Mouse (Mus musculus): Measurements from ENCODE around the gene Plcz1.

Plcz1 gene

GRCm38 (mm10) chr6:140041357-140041756 lies at the start of gene Plcz1:
Plcz1 (minus strand) TSS chr6:140041457.
- no peak for DNase-seq (ENCODE audit: low read depth, low spot score)

GRCm38 (mm10) chr6:140089855-140090254 lies 48.6 kb upstream of the Plcz1 start:
- DNase-seq (ENCODE audit: low read depth, low spot score): no peak

- DNase-seq (ENCODE audit: low read depth, low spot score): no peak
These were observed 40.5 kb upstream of the Plcz1 start for GRCm38 (mm10) chr6:140081739-140082138.

- no peak for DNase-seq (ENCODE audit: low read depth, low spot score)
These were observed 39.7 kb upstream of the Plcz1 start for GRCm38 (mm10) chr6:140080933-140081332.

GRCm38 (mm10) chr6:140069177-140069576 lies 27.9 kb upstream of the Plcz1 start:
- peak; percentile 50 for DNase-seq (ENCODE audit: low read depth, low spot score)

- DNase-seq (ENCODE audit: low read depth, low spot score): peak; percentile 79
These were observed 13.1 kb upstream of the Plcz1 start for GRCm38 (mm10) chr6:140054271-140054928.

GRCm38 (mm10) chr6:140051476-140051875 lies 10.2 kb upstream of the Plcz1 start:
- peak; percentile 8 for DNase-seq (ENCODE audit: low read depth, low spot score)

DNA sequence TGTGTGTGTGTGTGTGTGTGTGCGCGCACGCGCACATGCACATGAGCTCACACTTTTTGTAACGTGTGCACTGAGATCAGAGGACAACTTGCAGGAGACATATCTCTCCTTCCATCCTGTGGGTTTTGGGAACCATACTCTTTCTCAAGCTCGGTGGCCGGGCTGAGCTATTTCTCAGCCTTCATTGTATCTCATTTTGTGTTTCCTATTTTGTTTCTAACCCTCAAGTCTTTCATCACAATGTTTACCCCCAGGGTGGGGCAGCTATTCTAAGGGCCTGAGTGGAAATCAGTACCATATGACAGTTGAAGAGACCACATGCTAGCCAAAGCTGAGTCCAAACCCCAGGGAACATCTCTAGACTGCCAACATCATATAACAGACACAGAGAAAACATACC lies 305 bp downstream of the Plcz1 start, which contains the start of gene Capza3:
Gene Capza3 (plus strand): TSS at position 301 of the 400 bp plus-strand sequence.
- no peak for DNase-seq (ENCODE audit: low read depth, low spot score)

- DNase-seq (ENCODE audit: low read depth, low spot score): no peak
These were observed 16.9 kb downstream of the Plcz1 start for GRCm38 (mm10) chr6:140024404-140024803.

DNA sequence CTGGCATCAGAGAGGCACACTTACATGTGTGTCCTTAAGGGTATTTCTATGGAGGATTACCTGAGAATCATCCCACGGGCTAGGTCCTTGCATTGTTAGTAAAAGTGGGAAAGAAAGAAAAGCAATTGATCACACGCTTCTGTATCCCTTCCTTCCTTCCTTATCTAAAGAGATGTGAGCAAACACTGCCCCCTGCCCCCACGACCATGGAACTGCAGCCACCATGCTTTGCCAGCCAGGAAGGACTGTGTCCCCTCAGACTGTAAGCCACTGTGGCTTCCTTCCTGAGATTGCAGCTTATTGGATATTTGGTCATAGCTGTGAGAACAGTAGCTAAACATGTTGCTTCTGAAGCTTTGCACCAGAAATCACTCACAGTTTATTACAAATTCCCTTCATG lies 36.1 kb downstream of the Plcz1 start:
- no peak for DNase-seq (ENCODE audit: low read depth, low spot score)

DNA sequence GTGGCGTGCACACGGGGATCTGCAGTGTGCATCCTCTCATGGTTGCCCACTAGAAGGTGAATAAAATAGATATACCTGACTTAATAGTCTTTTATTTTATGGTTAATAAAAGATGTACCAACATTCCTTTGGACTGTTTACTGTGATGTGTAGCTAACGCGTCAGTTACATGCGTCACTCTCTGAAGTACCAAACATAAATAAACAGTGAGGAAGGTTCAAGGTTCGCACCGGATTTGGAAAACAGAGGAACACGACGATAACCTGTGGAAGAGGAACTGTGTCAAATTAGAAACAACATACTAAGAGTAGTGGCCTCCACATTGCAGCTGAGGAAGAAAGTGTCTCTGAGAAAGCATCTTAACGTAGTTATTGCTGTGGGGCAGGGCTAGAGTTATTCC lies 51.7 kb downstream of the Plcz1 start:
- no peak for DNase-seq (ENCODE audit: low read depth, low spot score)

GRCm38 (mm10) chr6:139989075-139989474 lies 52.2 kb downstream of the Plcz1 start:
- no peak for DNase-seq (ENCODE audit: low read depth, low spot score)

- DNase-seq (ENCODE audit: low read depth, low spot score): no peak
These were observed 54.7 kb downstream of the Plcz1 start for GRCm38 (mm10) chr6:139986564-139986963.

DNA sequence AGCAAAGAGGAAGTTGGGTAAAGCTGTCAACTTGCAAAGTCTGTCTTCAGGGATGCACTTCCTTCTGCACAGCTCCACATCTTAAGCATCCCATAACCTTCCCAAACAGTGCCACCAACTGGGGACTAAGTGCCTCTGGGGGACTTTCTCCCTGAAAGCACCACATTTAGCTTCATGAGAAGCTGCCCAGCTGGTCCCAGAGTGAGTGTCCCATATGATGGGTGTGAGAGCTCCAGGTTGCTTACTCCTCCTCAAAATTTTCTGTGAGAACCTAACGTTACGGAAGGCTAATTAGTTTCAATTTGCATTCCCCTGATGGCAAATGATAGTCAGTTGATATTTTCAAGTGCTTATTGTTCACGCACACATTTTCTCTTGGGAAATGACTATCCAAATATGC lies 57.2 kb downstream of the Plcz1 start:
- DNase-seq (ENCODE audit: low read depth, low spot score): no peak

DNA sequence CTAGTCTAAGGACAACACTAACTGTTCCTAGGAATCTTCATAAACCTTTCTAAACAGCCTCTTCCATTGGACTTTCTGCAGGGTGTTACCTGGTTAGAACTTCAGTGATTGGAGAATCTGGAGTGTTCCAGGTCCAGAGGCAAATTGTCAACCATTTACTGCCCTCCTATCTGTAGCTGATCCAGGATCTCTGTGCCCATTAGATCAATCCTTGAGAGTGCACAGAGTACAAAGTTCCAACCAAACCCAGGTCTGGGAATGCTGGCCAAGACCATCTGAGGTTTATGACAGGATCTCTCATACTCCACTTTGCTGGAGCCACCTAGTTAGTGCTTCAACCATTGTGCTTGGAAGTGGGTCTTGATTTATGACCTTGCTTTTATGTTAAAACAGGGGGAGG lies 60.2 kb downstream of the Plcz1 start:
- no peak for DNase-seq (ENCODE audit: low read depth, low spot score)

DNA sequence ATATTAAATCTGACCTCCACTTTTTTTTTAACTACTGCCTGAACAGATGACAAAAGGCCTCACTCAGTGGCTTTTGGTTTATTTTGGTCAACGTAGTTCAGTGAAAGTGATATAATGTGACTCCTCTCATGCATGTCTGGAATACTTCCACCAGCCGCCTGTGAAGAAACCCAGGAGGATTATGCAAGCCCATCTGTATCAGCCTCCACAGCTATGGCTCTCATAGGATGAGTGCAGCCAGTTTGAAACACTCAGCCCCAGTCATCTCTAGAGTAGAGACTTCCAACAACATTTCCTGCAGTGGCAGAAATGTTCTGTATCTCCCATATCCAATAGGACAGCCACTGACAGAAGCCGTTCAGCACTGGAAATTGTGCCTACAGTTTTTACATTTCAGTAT lies 63.1 kb downstream of the Plcz1 start:
- peak; percentile 40 for DNase-seq (ENCODE audit: low read depth, low spot score)

- DNase-seq (ENCODE audit: low read depth, low spot score): peak; percentile 29
These were observed 66.6 kb downstream of the Plcz1 start for GRCm38 (mm10) chr6:139974668-139975067.

DNA sequence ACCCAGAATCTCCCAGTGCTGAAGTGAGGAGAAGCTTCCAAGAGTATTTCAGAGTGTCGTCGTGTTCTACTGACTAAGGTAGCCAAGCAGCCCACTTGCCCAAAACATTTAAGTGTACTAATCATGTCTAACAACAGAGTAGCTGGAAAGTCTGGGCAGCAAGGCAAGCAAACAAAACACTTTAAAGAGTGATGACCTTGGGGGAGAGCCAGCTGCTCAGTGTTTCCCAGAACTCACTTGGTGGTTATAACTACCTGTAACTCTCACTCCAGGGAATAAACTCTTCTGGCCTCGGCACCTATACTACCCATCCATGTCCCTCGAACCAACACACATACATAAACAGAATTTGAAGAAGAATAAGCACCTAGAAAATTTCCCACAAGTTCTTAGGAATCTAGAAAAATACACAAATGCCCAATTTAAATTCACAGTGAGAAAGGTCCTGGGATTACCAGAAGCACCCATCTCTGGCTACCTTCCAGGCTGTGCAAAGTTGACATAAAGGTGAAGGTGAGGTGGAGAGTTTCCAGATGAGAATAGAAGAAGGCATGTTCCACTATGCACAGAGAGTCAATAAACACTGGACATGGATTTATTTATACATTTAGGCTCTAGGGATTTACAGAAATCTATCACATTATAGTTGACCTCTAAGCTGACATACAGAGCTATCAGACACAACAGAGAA lies 69.5 kb downstream of the Plcz1 start:
- DNase-seq (ENCODE audit: low read depth, low spot score): no peak

DNA sequence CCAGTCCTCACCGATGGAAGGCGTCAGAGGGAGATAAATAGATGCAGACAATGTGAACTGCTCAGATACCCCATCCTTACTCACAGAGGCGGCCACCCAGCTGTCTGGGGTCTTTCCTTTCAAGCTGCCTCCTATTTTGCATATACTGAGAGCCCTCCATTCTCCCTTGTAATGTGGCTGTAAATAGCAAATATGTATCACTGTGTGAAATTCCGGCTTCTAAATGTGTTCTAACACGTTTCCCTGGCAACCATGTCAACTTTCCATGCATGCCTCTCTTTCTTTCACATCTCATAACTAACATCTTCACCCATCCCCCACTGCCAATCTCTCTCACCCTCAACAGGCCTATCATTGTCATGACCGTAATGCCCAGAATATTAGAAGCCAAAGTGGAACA lies 74.6 kb downstream of the Plcz1 start:
- DNase-seq (ENCODE audit: low read depth, low spot score): peak; percentile 37

- no peak for DNase-seq (ENCODE audit: low read depth, low spot score)
These were observed 76.4 kb downstream of the Plcz1 start for GRCm38 (mm10) chr6:139964895-139965294.

DNA sequence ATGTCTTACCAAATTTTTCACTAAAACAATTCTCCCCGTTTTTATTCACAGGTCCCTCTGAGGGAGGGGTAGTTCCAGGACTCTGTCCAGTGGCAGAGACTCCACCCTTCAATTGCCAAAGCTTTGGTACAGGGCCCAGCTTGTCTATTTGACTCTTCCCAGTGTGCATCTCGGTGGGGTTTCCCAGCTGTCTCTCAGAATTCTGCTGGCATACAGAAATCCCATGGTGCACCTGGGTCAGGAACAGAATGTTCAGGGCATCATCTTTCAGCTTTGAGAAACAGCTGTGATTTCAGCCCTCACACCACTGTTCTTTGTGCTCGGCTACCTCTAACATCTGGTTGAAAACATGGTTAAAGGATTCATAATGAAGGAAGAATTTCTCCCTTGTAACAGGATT lies 77.5 kb downstream of the Plcz1 start:
- DNase-seq (ENCODE audit: low read depth, low spot score): no peak

DNA sequence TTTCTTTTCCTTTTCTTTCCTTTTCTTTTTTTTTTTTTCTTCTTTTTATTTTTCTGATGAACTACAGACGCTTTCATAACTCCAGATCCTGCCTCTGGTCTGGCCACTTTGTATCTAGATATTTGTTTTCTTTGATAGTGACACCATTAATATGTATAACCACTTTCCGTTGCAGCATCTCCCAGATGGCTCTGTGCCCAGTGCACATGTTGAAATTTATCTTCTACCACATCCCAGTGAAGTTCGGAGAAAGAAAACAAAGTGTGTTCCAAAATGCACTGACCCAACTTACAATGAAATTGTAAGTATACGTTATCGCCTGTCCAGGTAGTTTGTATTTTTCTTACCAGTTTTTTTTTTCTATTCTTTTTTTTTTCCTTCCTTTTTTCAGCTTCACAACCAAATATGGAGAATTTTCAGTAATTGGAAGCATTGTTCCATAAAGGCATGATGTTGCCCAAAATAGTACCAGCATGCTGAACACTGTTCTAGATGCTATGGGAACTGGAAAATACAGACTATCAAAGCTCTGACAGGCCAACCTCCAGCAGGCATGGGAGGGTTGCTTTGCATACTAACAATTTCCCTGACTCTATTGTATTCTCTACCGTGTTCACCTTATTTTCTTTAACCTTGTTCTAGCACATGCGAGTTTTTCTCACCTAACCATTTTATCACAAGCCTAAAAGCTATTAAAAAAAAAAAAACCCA lies 83.6 kb downstream of the Plcz1 start:
- DNase-seq (ENCODE audit: low read depth, low spot score): peak; percentile 59

GRCm38 (mm10) chr6:139953596-139953995 lies 87.7 kb downstream of the Plcz1 start:
- DNase-seq (ENCODE audit: low read depth, low spot score): peak; percentile 10

Data from brain, adult 2 months (tissue).